Mouse (Mus musculus): Measurements from ENCODE around the gene Kdm7a. TPM values are rescaled to one million over a fixed set of nuclear protein-coding genes. Genes with fewer than 3 reads are reported as not detected.

Kdm7a gene
- polyA plus RNA-seq, 1 experiment from 2014 or later: 16.8 TPM

- peak overlapping the region; percentile 31 for H3K4me2 ChIP-seq
- H3K27ac ChIP-seq: peak overlapping the region; percentile 75
- 21% methylated on average over 9 of the region's 9 CpGs for WGBS
- peaks cover 11% of the 10 kb centered on the region for H3K4me1 ChIP-seq
- H3K9me3 ChIP-seq: no peaks in the 10 kb centered on the region
- no peaks in the 10 kb centered on the region for H3K36me3 ChIP-seq (replicated peaks)
- no peaks in the 10 kb centered on the region for H3K27me3 ChIP-seq
- no peak overlapping the region for H3K4me3 ChIP-seq (replicated peaks)
- H3K9ac ChIP-seq: no peak overlapping the region
- peak; percentile 23; the same call in 1 of the 2 replicates for ATAC-seq (ENCODE audit: low FRiP score)
Measured at GRCm38 (mm10) chr6:39226610-39226955, 20.0 kb upstream of the Kdm7a start.

GRCm38 (mm10) chr6:39225876-39226609, 19.5 kb upstream of the Kdm7a start:
- Histone ChIP-seq H3K9ac (no peak overlapping the region), H3K36me3 (replicated peaks) (no peaks in the 10 kb centered on the region), H3K27ac (peak overlapping the region; percentile 75), H3K9me3 (no peaks in the 10 kb centered on the region), H3K4me3 (replicated peaks) (no peak overlapping the region), H3K27me3 (no peaks in the 10 kb centered on the region), H3K4me1 (peaks cover 11% of the 10 kb centered on the region), H3K4me2 (peak overlapping the region; percentile 31)
- peak; percentile 88; the same call in 1 of the 2 replicates for ATAC-seq (ENCODE audit: low FRiP score)
- WGBS: 6% methylated on average over 7 of the region's 7 CpGs

- no peak overlapping the region for H3K27ac ChIP-seq
- no peak overlapping the region for H3K4me2 ChIP-seq
- peaks cover 11% of the 10 kb centered on the region for H3K4me1 ChIP-seq
- WGBS: 88% methylated on average over 5 of the region's 5 CpGs
- no peak overlapping the region for H3K9ac ChIP-seq
- H3K36me3 ChIP-seq (replicated peaks): no peaks in the 10 kb centered on the region
- ATAC-seq (ENCODE audit: low FRiP score): no peak
- no peak overlapping the region for H3K4me3 ChIP-seq (replicated peaks)
- no peaks in the 10 kb centered on the region for H3K27me3 ChIP-seq
- H3K9me3 ChIP-seq: no peaks in the 10 kb centered on the region
Measured at GRCm38 (mm10) chr6:39223328-39223885, 16.8 kb upstream of the Kdm7a start.

- Histone ChIP-seq H3K9me3 (no peaks in the 10 kb centered on the region), H3K9ac (no peak overlapping the region)
Measured at GRCm38 (mm10) chr6:39222487-39222886, 15.9 kb upstream of the Kdm7a start.

GRCm38 (mm10) chr6:39217961-39218360, 11.4 kb upstream of the Kdm7a start:
- Histone ChIP-seq H3K36me3 (replicated peaks) (no peaks in the 10 kb centered on the region), H3K4me1 (no peaks in the 10 kb centered on the region), H3K9ac (no peak overlapping the region), H3K4me3 (replicated peaks) (no peak overlapping the region), H3K27ac (no peak overlapping the region), H3K27me3 (no peaks in the 10 kb centered on the region), H3K9me3 (no peaks in the 10 kb centered on the region), H3K4me2 (no peak overlapping the region)
- WGBS: 87% methylated on average over 2 of the region's 2 CpGs
- ATAC-seq (ENCODE audit: low FRiP score): no peak

More at GRCm38 (mm10) chr6:39222487-39222886, 15.9 kb upstream of the Kdm7a start:
- H3K4me3 ChIP-seq (replicated peaks): no peak overlapping the region
- no peaks in the 10 kb centered on the region for H3K36me3 ChIP-seq (replicated peaks)
- ATAC-seq (ENCODE audit: low FRiP score): no peak
- 83% methylated on average over 5 of the region's 5 CpGs for WGBS
- H3K27me3 ChIP-seq: no peaks in the 10 kb centered on the region
- no peak overlapping the region for H3K27ac ChIP-seq
- H3K4me2 ChIP-seq: no peak overlapping the region
- peaks cover 11% of the 10 kb centered on the region for H3K4me1 ChIP-seq

GRCm38 (mm10) chr6:39217138-39217537, 10.5 kb upstream of the Kdm7a start:
- no peak for ATAC-seq (ENCODE audit: low FRiP score)
- 95% methylated on average over 3 of the region's 3 CpGs for WGBS

GRCm38 (mm10) chr6:39214949-39215606, 8.5 kb upstream of the Kdm7a start:
- WGBS: 80% methylated on average over 5 of the region's 5 CpGs

More at GRCm38 (mm10) chr6:39217138-39217537, 10.5 kb upstream of the Kdm7a start:
- Histone ChIP-seq H3K27me3 (no peaks in the 10 kb centered on the region), H3K27ac (no peak overlapping the region), H3K36me3 (replicated peaks) (no peaks in the 10 kb centered on the region), H3K9me3 (no peaks in the 10 kb centered on the region), H3K4me2 (no peak overlapping the region), H3K4me1 (no peaks in the 10 kb centered on the region), H3K4me3 (replicated peaks) (no peak overlapping the region), H3K9ac (no peak overlapping the region)

GRCm38 (mm10) chr6:39209677-39210076, 3.1 kb upstream of the Kdm7a start:
- Histone ChIP-seq H3K4me1 (peaks cover 4% of the 10 kb centered on the region; the same call in 1 of the 2 replicates), H3K9ac (no peak overlapping the region), H3K4me2 (no peak overlapping the region), H3K27me3 (no peaks in the 10 kb centered on the region), H3K9me3 (no peaks in the 10 kb centered on the region), H3K4me3 (replicated peaks) (no peak overlapping the region), H3K36me3 (replicated peaks) (no peaks in the 10 kb centered on the region), H3K27ac (no peak overlapping the region)
- WGBS: 75% methylated on average over 4 of the region's 4 CpGs
- ATAC-seq (ENCODE audit: low FRiP score): no peak

More at GRCm38 (mm10) chr6:39214949-39215606, 8.5 kb upstream of the Kdm7a start:
- no peaks in the 10 kb centered on the region for H3K4me1 ChIP-seq
- no peak for ATAC-seq (ENCODE audit: low FRiP score)
- H3K27me3 ChIP-seq: no peaks in the 10 kb centered on the region
- H3K36me3 ChIP-seq (replicated peaks): no peaks in the 10 kb centered on the region
- no peak overlapping the region for H3K4me3 ChIP-seq (replicated peaks)
- no peak overlapping the region for H3K4me2 ChIP-seq
- no peaks in the 10 kb centered on the region for H3K9me3 ChIP-seq
- H3K9ac ChIP-seq: no peak overlapping the region
- no peak overlapping the region for H3K27ac ChIP-seq

- no peak for ATAC-seq (ENCODE audit: low FRiP score)
Measured at GRCm38 (mm10) chr6:39208181-39208580, 1.6 kb upstream of the Kdm7a start.

GRCm38 (mm10) chr6:39205650-39206580, 674 bp downstream of the Kdm7a start:
- no peaks in the 10 kb centered on the region for H3K9me3 ChIP-seq
- ATAC-seq (ENCODE audit: low FRiP score): peak; percentile 60
- H3K9ac ChIP-seq: peak overlapping the region; percentile 95
- peak overlapping the region; percentile 85 for H3K4me2 ChIP-seq
- H3K27me3 ChIP-seq: no peaks in the 10 kb centered on the region
- H3K27ac ChIP-seq: peak overlapping the region; percentile 98
- no peaks in the 10 kb centered on the region for H3K36me3 ChIP-seq (replicated peaks)
- peaks cover 16% of the 10 kb centered on the region for H3K4me1 ChIP-seq
- H3K4me3 ChIP-seq (replicated peaks): peak overlapping the region; percentile 96
- whole genome bisulfite sequencing: under 1% methylated on average over 70 of the region's 121 CpGs

More at GRCm38 (mm10) chr6:39208181-39208580, 1.6 kb upstream of the Kdm7a start:
- WGBS: 64% methylated on average over 4 of the region's 4 CpGs
- Histone ChIP-seq H3K27me3 (no peaks in the 10 kb centered on the region), H3K4me1 (peaks cover 15% of the 10 kb centered on the region), H3K9me3 (no peaks in the 10 kb centered on the region), H3K9ac (no peak overlapping the region), H3K36me3 (replicated peaks) (no peaks in the 10 kb centered on the region), H3K4me3 (replicated peaks) (no peak overlapping the region), H3K4me2 (no peak overlapping the region), H3K27ac (no peak overlapping the region)

- Histone ChIP-seq H3K36me3 (replicated peaks) (no peaks in the 10 kb centered on the region), H3K27ac (peak overlapping the region; percentile 98), H3K9ac (peak overlapping the region; percentile 95), H3K27me3 (no peaks in the 10 kb centered on the region), H3K4me3 (replicated peaks) (peak overlapping the region; percentile 96), H3K4me2 (peak overlapping the region; percentile 85), H3K4me1 (peaks cover 16% of the 10 kb centered on the region), H3K9me3 (no peaks in the 10 kb centered on the region)
- peak; percentile 69 for ATAC-seq (ENCODE audit: low FRiP score)
- under 1% methylated on average over 26 of the region's 30 CpGs for WGBS
Measured at GRCm38 (mm10) chr6:39205064-39205649, 1.4 kb downstream of the Kdm7a start.

All from forebrain, embryonic 12.5 days (tissue).